Mouse (Mus musculus) right cerebral cortex, postnatal 10 days (tissue): ENCODE measurements around the gene Msi2.

Source experiments
- DNase-seq, 2 experiments: peaks; one replicate each; pipeline ENCODE4 v3.0.0; 2021; ENCODE audit warnings: low spot score in 2 of 2

Gene Msi2

GRCm38 (mm10) chr11:88614527-88615305 lies 103.6 kb downstream of the Msi2 start:
- DNase-seq: no peak

GRCm38 (mm10) chr11:88613771-88614526 lies 104.4 kb downstream of the Msi2 start:
- DNase-seq: peak in 1 of 2 experiments; percentile 32

DNA sequence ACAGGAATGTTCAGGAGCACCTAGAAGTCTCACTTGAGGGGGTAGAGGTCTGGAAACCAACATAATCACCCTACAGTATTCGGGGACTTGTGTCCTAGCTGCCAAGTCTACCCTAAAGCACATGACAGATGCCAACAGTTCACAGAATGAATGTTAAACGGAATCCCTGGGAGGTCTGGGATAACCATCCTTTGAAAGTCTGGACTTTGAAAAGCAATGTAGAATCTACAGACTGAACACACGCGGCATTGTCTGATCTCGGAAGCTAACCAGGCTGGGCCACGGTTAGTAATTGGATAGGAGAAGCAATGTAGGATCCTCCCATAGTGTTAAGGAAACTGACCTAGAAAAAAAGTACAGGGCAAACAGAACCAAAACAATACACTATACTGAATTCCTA lies 105.3 kb downstream of the Msi2 start:
- DNase-seq: no peak

- DNase-seq: no peak
Measured at GRCm38 (mm10) chr11:88612141-88612540, 106.2 kb downstream of the Msi2 start.

GRCm38 (mm10) chr11:88610809-88611208 lies 107.5 kb downstream of the Msi2 start:
- DNase-seq: no peak

GRCm38 (mm10) chr11:88610112-88610511 lies 108.2 kb downstream of the Msi2 start:
- DNase-seq: no peak

DNA sequence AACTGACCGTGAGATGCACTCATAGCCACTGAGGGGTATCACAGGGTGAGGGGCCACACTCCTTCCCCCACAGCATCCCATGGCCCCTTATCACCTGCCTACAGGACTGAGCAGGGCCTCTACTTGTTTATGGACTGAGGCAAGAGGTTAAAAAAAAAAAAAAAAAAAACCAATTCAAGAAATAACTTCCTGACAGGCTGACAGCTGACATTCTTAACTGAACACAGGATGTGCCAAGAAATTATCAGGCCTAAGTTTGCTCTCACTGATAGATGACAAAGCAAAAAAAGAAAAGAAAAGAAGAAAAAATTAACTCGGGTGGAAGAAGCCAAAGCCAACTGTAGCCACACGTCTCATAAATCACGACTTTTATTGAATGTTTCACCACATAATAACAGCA lies 109.7 kb downstream of the Msi2 start:
- no peak for DNase-seq

GRCm38 (mm10) chr11:88607725-88608383 lies 110.5 kb downstream of the Msi2 start:
- peak; percentile 68 to 78 for DNase-seq

DNA sequence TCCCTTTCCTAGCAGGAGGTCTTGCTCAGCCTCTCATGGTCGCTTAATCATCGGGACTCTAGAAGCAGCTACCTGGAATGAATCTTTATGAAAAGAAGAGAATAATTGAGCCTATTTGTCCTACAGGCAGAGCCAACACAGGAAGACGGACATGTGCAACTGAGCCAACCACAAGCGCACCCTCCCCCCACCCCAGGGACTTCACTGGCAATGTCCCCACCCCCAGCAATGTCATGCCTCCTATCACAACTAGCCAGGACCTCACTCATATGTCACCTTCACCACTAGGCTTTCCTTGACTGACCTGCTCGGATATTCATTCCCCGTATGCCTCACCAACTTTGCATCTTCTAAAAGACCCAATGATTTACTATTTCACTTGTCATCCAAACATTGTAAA lies 112.5 kb downstream of the Msi2 start:
- DNase-seq: no peak

GRCm38 (mm10) chr11:88605098-88605525 lies 113.2 kb downstream of the Msi2 start:
- DNase-seq: no peak

DNA sequence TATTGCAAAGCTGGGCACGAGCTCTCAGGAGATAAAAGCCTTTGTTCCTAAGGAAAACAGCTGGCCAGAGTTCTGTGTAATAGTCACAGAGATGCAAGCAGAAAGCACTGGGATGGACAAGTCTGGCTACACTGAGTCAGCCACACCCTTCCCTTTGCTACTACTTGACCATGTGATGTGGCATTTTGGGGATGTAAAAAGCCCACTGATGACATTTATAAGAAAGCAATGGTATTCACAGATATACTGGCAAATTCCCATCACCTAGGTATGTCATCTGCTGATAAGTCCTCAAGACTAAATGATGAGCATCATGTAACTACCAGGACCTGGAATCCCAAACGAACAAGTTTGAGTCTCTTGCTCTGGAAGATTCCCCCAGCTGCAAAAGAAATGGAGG lies 113.7 kb downstream of the Msi2 start:
- DNase-seq: no peak

DNA sequence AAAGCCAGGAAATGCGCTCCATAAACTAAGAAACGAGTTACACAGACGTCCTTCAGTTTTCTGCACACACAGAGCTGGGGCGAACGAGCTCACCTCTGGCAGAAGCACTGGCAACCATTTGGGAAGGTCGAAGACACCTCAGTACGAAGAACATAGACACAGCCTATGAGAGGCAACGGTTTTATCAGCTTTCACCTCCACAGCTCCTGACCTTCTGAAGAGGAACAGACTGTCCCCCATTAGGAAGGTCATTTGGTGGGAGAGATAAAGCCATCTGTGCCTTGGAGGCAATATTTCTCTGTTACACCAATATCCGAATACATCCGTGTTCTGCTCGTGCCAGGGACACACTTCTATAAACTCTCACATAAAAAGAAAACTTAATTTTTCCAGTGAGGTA lies 114.9 kb downstream of the Msi2 start:
- DNase-seq: no peak

- no peak for DNase-seq
Measured at GRCm38 (mm10) chr11:88602471-88603120, 115.7 kb downstream of the Msi2 start.

DNA sequence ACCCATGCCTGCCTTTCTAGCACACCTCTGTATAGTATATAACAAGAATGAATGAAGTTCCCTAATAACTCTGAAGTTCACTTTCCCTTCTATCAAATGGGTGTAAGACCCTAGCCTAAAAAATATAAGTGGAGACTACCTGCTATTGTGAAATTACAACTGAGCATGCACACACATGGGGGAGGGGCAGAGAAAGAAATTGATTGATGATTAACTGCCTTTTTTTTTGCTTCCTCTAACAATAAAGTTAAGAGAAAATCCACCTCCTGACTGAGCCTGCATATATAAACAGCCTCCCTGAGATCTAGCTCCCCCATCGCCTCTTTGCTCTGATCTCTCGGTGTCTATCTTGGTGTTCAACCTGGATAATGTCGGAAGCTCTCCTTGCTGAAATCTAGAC lies 118.1 kb downstream of the Msi2 start:
- DNase-seq: no peak

DNA sequence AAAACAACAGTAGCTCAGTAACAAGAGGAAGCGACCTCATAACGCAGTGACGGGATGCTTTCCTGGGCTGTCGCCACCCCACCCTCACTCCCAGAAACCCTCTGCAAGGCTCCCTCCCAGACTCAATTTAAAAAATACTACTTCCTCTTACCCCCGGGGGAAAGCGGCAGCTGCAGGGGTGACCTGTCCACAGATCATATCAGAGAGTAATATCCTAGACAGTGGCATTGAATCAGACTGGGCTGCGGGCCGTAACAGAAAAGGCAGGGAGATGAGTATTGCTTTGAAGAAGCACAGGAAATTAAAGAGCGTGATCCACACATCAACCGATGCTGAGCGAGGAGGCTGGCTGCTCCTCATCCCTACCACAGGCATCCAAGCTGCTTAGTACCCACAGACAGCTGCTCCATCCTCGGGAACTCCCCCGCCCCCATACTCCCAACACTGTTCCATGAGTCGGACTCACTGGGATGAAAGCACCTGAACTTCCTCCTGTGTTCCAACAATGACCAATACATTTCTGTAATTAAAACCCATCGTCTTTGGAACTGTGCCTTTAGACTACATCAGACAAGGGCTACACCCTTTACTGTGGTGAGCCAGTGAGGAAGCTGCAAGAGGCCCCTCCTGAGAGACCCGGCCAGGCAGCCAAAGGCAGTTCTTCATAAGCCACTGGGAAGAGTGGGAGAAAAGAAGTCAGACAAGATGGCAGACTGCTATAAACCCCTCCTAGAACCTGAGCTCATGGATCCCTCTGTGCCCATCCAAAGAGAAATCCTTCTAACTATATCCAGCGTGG lies 118.8 kb downstream of the Msi2 start:
- DNase-seq: peak; percentile 47 to 48

DNA sequence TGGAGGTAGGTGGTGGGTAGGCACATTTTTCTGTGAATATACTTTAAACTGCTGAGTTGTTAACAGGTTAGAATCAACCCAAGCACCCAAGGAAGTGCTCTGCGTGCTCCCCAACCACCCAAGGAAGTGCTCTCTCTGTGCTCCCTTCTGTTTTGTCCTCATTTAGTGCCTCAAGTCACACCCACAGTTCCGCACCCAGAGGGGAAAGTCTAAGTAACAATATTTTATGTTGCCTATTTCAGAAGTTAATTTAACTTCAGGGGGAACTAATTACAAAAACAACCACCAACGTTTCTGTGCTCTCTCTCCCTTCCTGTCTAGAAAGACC lies 119.5 kb downstream of the Msi2 start:
- DNase-seq: no peak

- DNase-seq: no peak
Measured at GRCm38 (mm10) chr11:88598150-88598847, 120.0 kb downstream of the Msi2 start.

DNA sequence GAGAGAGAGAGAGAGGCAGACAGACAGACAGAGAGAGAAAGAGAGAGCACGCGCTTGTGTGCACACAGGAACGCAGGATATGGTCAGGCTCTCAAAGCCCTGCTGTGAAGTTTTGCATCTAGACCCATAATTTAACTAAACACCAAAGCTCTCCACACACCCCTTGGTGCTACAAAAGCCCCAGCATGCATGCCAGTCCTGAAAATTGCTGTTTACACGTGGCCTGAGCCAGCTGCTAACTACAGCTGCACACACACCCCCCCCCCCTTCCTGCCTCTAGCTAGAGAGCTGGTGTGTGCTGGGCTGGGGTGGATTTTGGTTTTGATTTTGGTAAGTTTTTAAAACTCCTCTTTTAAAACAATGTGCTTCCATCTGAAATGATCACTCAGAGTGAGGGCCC lies 122.7 kb downstream of the Msi2 start:
- no peak for DNase-seq

DNA sequence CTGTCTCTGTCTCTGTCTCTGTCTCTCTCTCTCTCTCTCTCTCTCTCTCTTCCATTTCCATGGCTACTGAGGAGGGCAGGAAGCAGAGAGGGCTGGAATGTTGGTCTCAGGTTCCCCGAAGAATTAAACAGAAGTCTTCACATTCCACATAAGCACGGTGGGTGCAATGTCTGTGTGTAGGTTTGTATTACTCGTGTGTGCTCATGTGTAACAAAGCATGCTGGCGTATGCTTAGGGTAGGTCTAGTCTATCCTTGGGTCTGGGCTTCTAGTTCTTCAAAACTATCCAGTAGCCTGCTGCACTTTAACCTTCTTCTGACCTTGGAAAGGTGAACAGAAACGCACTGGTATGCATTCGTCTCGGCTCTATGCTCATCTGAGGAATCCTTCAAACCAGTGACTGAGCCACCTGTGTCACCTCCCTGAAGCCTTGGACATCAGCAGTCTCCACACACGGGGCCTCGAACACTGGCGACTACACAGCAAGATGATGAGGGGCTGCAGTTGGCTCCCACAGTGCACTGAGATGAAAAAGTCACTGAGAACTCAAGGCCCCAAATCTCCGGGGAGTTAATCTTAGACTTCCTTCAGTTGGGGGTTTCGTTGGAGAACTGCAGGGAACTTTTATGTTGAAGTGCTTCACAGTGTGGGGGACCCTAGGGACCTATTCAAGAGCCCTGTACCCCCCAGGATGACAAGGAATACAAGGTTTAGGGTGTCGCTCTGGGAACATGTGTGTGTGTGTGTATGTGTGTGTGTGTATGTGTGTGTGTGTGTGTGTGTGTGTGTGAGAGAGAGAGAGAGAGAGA lies 123.3 kb downstream of the Msi2 start:
- DNase-seq: no peak

DNA sequence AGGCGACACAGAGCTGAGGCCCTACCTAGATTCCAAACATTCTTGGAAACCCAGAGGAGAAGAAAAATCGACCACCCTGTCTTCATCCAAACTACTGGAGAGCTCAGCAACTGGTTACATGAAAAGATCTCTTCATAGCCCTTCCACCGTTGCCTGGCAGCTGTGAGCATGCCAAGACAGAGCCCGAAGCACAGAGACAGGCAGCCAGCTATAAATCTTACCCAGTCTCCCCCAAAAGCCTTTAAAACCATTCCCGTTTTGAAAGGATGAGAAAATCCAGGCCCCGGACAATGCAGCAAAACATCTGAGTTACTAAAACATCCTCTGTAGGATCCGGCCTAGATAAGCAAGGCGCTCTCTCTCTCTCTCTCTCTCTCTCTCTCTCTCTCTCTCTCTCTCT lies 124.3 kb downstream of the Msi2 start:
- DNase-seq: no peak
